ENCODE assay signal across 14 mouse cellular contexts in the genomic region with DNA sequence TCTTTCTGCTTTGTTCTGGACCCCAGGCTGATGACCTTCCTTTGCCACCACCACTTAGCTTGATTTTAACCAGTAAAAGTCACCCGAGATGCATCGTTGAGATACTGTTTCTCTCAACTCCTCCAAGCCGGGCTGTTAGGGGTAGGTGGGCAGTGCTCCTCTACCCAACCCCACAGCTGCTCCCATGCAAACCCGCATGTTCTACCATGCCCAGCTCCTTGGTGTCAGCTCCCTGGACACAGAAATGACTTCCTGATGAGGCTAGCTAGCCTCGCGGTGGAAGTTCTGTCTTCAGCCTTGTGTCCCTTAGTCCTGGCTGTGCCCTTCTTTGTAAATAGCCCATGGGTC. TPM values are rescaled to one million over a fixed set of nuclear protein-coding genes. Genes with fewer than 3 reads are reported as not detected.
DNase-seq lines count a peak whose midpoint lies in the region; ATAC-seq lines count a peak whose summit lies in the region.
"Had no signal": no experiment of that assay in that cellular context is flagged by ENCODE, and none has a peak within 500 bp of the region (broad histone marks: within the 10 kb centered on the region; RNA-seq: fewer than 3 reads in every experiment).

No protein-coding gene starts in this region.

- WGBS in heart, embryonic 13.5 days: 52% methylated on average over 6 of the region's 6 CpGs
- 52% methylated on average over 6 of the region's 6 CpGs for WGBS in lung, embryonic 16.5 days
- WGBS in hindbrain, embryonic 13.5 days: 67% methylated on average over 6 of the region's 6 CpGs
- 63% methylated on average over 6 of the region's 6 CpGs for WGBS in neural tube, embryonic 14.5 days

- H3K27ac ChIP-seq in heart, embryonic 13.5 days (replicated peaks): no peak overlapping the region
- no peak overlapping the region for H3K27ac ChIP-seq in lung, embryonic 16.5 days (ENCODE audit: low read length)
- no peak overlapping the region for H3K27ac ChIP-seq in hindbrain, embryonic 13.5 days
- no peak overlapping the region for H3K27ac ChIP-seq in neural tube, embryonic 14.5 days (ENCODE audit: low read depth, low read length)
- H3K27ac ChIP-seq: liver, embryonic 12.5 days had no signal

- H3K27me3 ChIP-seq in heart, embryonic 13.5 days (replicated peaks): 0 out of 2 replicates have a peak, but pooled peaks cover 4% of the 10 kb centered on the region
- no peaks in the 10 kb centered on the region for H3K27me3 ChIP-seq in lung, embryonic 16.5 days (ENCODE audit: control insufficient read depth, insufficient read depth, low read depth, low read length)
- no peaks in the 10 kb centered on the region for H3K27me3 ChIP-seq in hindbrain, embryonic 13.5 days
- H3K27me3 ChIP-seq in neural tube, embryonic 14.5 days (ENCODE audit: control insufficient read depth, insufficient read depth, low read length): no peaks in the 10 kb centered on the region

- peak overlapping the region; percentile 47 for H3K4me2 ChIP-seq in heart, embryonic 13.5 days
- 0 out of 2 replicates have a peak overlapping the region, but pooled peaks have one; percentile 5 for H3K4me2 ChIP-seq in lung, embryonic 16.5 days (ENCODE audit: low read depth, low read length)
- H3K4me2 ChIP-seq in hindbrain, embryonic 13.5 days: no peak overlapping the region
- no peak overlapping the region for H3K4me2 ChIP-seq in neural tube, embryonic 14.5 days (ENCODE audit: low read depth, low read length)

- H3K4me3 ChIP-seq in heart, embryonic 13.5 days: no peak overlapping the region
- H3K4me3 ChIP-seq in lung, embryonic 16.5 days (ENCODE audit: low read length): no peak overlapping the region
- H3K4me3 ChIP-seq in hindbrain, embryonic 13.5 days: no peak overlapping the region
- no peak overlapping the region for H3K4me3 ChIP-seq in neural tube, embryonic 14.5 days (ENCODE audit: low read depth, low read length)
- H3K4me3 ChIP-seq: liver, embryonic 12.5 days had no signal

- intact Hi-C loops in heart, postnatal 14 days (cut with DNase I): loop anchor here (1.0 to 10.0 kb wide), 3 partner anchors 168 to 591 kb away; no protein-coding TSS in a partner anchor

- H3K9ac ChIP-seq in heart, embryonic 13.5 days: 0 out of 2 replicates have a peak overlapping the region, but pooled peaks have one; percentile 30
- H3K9ac ChIP-seq in lung, embryonic 16.5 days (ENCODE audit: low read length): no peak overlapping the region
- H3K9ac ChIP-seq in hindbrain, embryonic 13.5 days: no peak overlapping the region
- no peak overlapping the region for H3K9ac ChIP-seq in neural tube, embryonic 14.5 days (replicated peaks; ENCODE audit: low read depth, low read length)
- H3K9ac ChIP-seq: liver, embryonic 12.5 days had no signal

- H3K9me3 ChIP-seq in heart, embryonic 13.5 days: no peaks in the 10 kb centered on the region
- no peaks in the 10 kb centered on the region for H3K9me3 ChIP-seq in lung, embryonic 16.5 days (ENCODE audit: control insufficient read depth, low read length)
- H3K9me3 ChIP-seq in hindbrain, embryonic 13.5 days: no peaks in the 10 kb centered on the region
- H3K9me3 ChIP-seq in neural tube, embryonic 14.5 days (ENCODE audit: control insufficient read depth, low read length): no peaks in the 10 kb centered on the region
- H3K9me3 ChIP-seq: liver, embryonic 12.5 days had no signal

- DNase-seq in heart, postnatal 14 days: no peak
- DNase-seq in lung, postnatal 25 days (ENCODE audit: low spot score): no peak
- no peak for DNase-seq in adipocyte (ENCODE audit: low spot score)
- DNase-seq in retina, embryonic 14.5 days (ENCODE audit: low spot score): no peak

- H3K36me3 ChIP-seq in heart, embryonic 13.5 days: no peaks in the 10 kb centered on the region
- no peaks in the 10 kb centered on the region for H3K36me3 ChIP-seq in lung, embryonic 16.5 days (ENCODE audit: control insufficient read depth, insufficient read depth, low read length)
- H3K36me3 ChIP-seq in hindbrain, embryonic 13.5 days: no peaks in the 10 kb centered on the region
- H3K36me3 ChIP-seq in neural tube, embryonic 14.5 days (ENCODE audit: control insufficient read depth, insufficient read depth, low read length): no peaks in the 10 kb centered on the region
- H3K36me3 ChIP-seq: liver, embryonic 12.5 days had no signal

- ATAC-seq in heart, embryonic 13.5 days (ENCODE audit: extremely low read depth, insufficient number of reproducible peaks, low FRiP score, low TSS enrichment): no peak
- ATAC-seq in lung, embryonic 16.5 days (ENCODE audit: low read depth): 0 out of 2 replicates have a peak, but pooled peaks have one; percentile 7
- peak; percentile 59 for ATAC-seq in hindbrain, embryonic 13.5 days (ENCODE audit: low FRiP score)
- peak; percentile 19; the same call in 1 of the 2 replicates for ATAC-seq in neural tube, embryonic 14.5 days (ENCODE audit: low read depth)
- ATAC-seq: liver, embryonic 12.5 days had no signal

- peaks cover 17% of the 10 kb centered on the region for H3K4me1 ChIP-seq in heart, embryonic 13.5 days
- H3K4me1 ChIP-seq in lung, embryonic 16.5 days (replicated peaks; ENCODE audit: control insufficient read depth, insufficient read depth, low read length): peaks cover 3% of the 10 kb centered on the region; the same call in 1 of the 2 replicates
- H3K4me1 ChIP-seq in hindbrain, embryonic 13.5 days (replicated peaks): no peaks in the 10 kb centered on the region
- no peaks in the 10 kb centered on the region for H3K4me1 ChIP-seq in neural tube, embryonic 14.5 days (ENCODE audit: control insufficient read depth, insufficient read depth, low read length)
- H3K4me1 ChIP-seq: liver, embryonic 12.5 days had no signal

RNA-seq across cellular contexts. Expression of gene Poc1b, which starts 21.6 kb away (rescaled TPM):
- polyA plus RNA-seq in heart, embryonic 13.5 days (2015; fragmentation: Nextera tagmentation; extraction: Ambion mirVana): 8.1 and 10.0 TPM in 2 replicates
- total RNA-seq in heart, postnatal 14 days (2021): 1 to 10 TPM; 7.6 to 8.8 TPM
- polyA plus RNA-seq in lung, embryonic 16.5 days (2015; fragmentation: Nextera tagmentation; extraction: Ambion mirVana): 17.3 and 22.7 TPM in 2 replicates
- polyA plus RNA-seq in hindbrain, embryonic 13.5 days (2015; fragmentation: Nextera tagmentation; extraction: Ambion mirVana): 10.1 and 11.9 TPM in 2 replicates
- 13.8 and 15.7 TPM in 2 replicates for polyA plus RNA-seq in neural tube, embryonic 14.5 days (2014; fragmentation: Nextera tagmentation; extraction: Ambion mirVana)

RNA-seq across cellular contexts. Expression of gene Galnt4, which starts 22.7 kb away (rescaled TPM):
- 5.2 and 5.3 TPM in 2 replicates for polyA plus RNA-seq in heart, embryonic 13.5 days (2015; fragmentation: Nextera tagmentation; extraction: Ambion mirVana)
- 1 to 10 TPM; 4.0 to 4.2 TPM for total RNA-seq in heart, postnatal 14 days (2021)
- polyA plus RNA-seq in lung, embryonic 16.5 days (2015; fragmentation: Nextera tagmentation; extraction: Ambion mirVana): 15.1 and 17.1 TPM in 2 replicates
- 3.1 and 3.9 TPM in 2 replicates for polyA plus RNA-seq in hindbrain, embryonic 13.5 days (2015; fragmentation: Nextera tagmentation; extraction: Ambion mirVana)
- 2.9 and 4.2 TPM in 2 replicates for polyA plus RNA-seq in neural tube, embryonic 14.5 days (2014; fragmentation: Nextera tagmentation; extraction: Ambion mirVana)

RNA-seq across cellular contexts. Expression of gene Phxr2, which starts 40.9 kb away (rescaled TPM):
- polyA plus RNA-seq in heart, embryonic 13.5 days (2015; fragmentation: Nextera tagmentation; extraction: Ambion mirVana): not detected in 2 replicates
- total RNA-seq in heart, postnatal 14 days (2021): not detected
- polyA plus RNA-seq in lung, embryonic 16.5 days (2015; fragmentation: Nextera tagmentation; extraction: Ambion mirVana): not detected in 2 replicates
- polyA plus RNA-seq in hindbrain, embryonic 13.5 days (2015; fragmentation: Nextera tagmentation; extraction: Ambion mirVana): not detected in 2 replicates
- polyA plus RNA-seq in neural tube, embryonic 14.5 days (2014; fragmentation: Nextera tagmentation; extraction: Ambion mirVana): not detected in 2 replicates
- total RNA-seq: adrenal gland, adult 8-10 months; heart, adult 18-20 months; layer of hippocampus, postnatal 25 days had no signal
- polyA plus RNA-seq: frontal cortex, adult 2 months; liver, embryonic 12.5 days; spleen, adult 2 months had no signal

Comparison
In these comparisons a context has a peak if more than half of its experiments do, and no peak if none do; other contexts are left out.
1. H3K4me2 ChIP-seq: peak in heart, embryonic 13.5 days (single experiment) and lung, embryonic 16.5 days (single experiment); none in hindbrain, embryonic 13.5 days (single experiment) and neural tube, embryonic 14.5 days (single experiment).